Mouse (Mus musculus) stomach, embryonic 15.5 days (tissue): ENCODE data around the gene Kif27. TPM values are rescaled to one million over a fixed set of nuclear protein-coding genes. Genes with fewer than 3 reads are reported as not detected.

Source experiments
- ATAC-seq: fragments of 200-750 bp; cut with Nextera tagmentation; 2 replicates; pipeline ENCODE4 v1.8.0; 2017; ENCODE audit warnings: low read depth, moderate number of reproducible peaks, moderate TSS enrichment; ENCODE audit not compliant: insufficient read depth, low FRiP score
- H3K27ac ChIP-seq: fragments of 300-500 bp; sonication (generic); 2 replicates; pipeline ENCODE4 v1.5.1; 2015; ENCODE audit warnings: mild to moderate bottlenecking, inconsistent platforms
- H3K27me3 ChIP-seq: fragments of 300-500 bp; sonication (generic); replicated peaks from 2 replicates; pipeline ENCODE4 v1.6.1; 2015; ENCODE audit warnings: inconsistent platforms
- H3K36me3 ChIP-seq: fragments of 300-500 bp; sonication (generic); 2 replicates; pipeline ENCODE4 v1.6.1; 2015; ENCODE audit warnings: inconsistent platforms
- H3K4me1 ChIP-seq: fragments of 300-500 bp; sonication (generic); 2 replicates; pipeline ENCODE4 v1.6.1; 2015; ENCODE audit warnings: inconsistent platforms
- H3K4me2 ChIP-seq: fragments of 300-500 bp; sonication (generic); 2 replicates; pipeline ENCODE4 v1.6.1; 2015; ENCODE audit warnings: mild to moderate bottlenecking, inconsistent platforms
- H3K4me3 ChIP-seq: fragments of 300-500 bp; sonication (generic); replicated peaks from 2 replicates; pipeline ENCODE4 v1.5.1; 2015; ENCODE audit warnings: inconsistent platforms
- H3K9ac ChIP-seq: fragments of 300-500 bp; sonication (generic); 2 replicates; pipeline ENCODE4 v1.6.1; 2015; ENCODE audit warnings: inconsistent platforms
- H3K9me3 ChIP-seq: fragments of 300-500 bp; sonication (generic); 2 replicates; pipeline ENCODE4 v1.6.1; 2016; ENCODE audit warnings: inconsistent platforms
- WGBS: fragments of 180-500 bp; shearing (Covaris S2); methylation state at CpG from one replicate; pipeline ENCODE4 v1.1.7; 2015; 5-methylcytosine and 5-hydroxymethylcytosine counted together
- polyA plus RNA-seq: library from polyadenylated mRNA; unstranded; fragments of >200 nt; fragmentation: Nextera tagmentation; extraction: Ambion mirVana; gene quantifications from 2 replicates; pipeline ENCODE4 v1.2.1, GENCODE M21; 2015

Gene Kif27
- polyA plus RNA-seq, 1 experiment from 2014 or later: 0.49 TPM

GRCm38 (mm10) chr13:58352996-58353395 is 5.9 kb downstream of the Kif27 start:
- no peaks in the 10 kb centered on the region for H3K9me3 ChIP-seq
- no peak for ATAC-seq

GRCm38 (mm10) chr13:58350606-58351005 is 8.3 kb downstream of the Kif27 start:
- H3K4me2 ChIP-seq: no peak overlapping the region
- no peaks in the 10 kb centered on the region for H3K4me1 ChIP-seq
- H3K36me3 ChIP-seq: no peaks in the 10 kb centered on the region
- no peak overlapping the region for H3K4me3 ChIP-seq
- no peak overlapping the region for H3K9ac ChIP-seq
- WGBS: 56% methylated on average over 4 of the region's 4 CpGs
- no peaks in the 10 kb centered on the region for H3K9me3 ChIP-seq
- no peaks in the 10 kb centered on the region for H3K27me3 ChIP-seq
- no peak for ATAC-seq
- no peak overlapping the region for H3K27ac ChIP-seq

More at GRCm38 (mm10) chr13:58352996-58353395, 5.9 kb downstream of the Kif27 start:
- Histone ChIP-seq H3K36me3 (no peaks in the 10 kb centered on the region), H3K4me2 (no peak overlapping the region), H3K4me1 (no peaks in the 10 kb centered on the region), H3K27me3 (no peaks in the 10 kb centered on the region), H3K27ac (no peak overlapping the region), H3K4me3 (no peak overlapping the region), H3K9ac (no peak overlapping the region)

GRCm38 (mm10) chr13:58344505-58344904 is 14.4 kb downstream of the Kif27 start:
- Histone ChIP-seq H3K9me3 (no peaks in the 10 kb centered on the region), H3K27me3 (no peaks in the 10 kb centered on the region), H3K4me3 (no peak overlapping the region), H3K9ac (no peak overlapping the region), H3K4me1 (no peaks in the 10 kb centered on the region), H3K36me3 (no peaks in the 10 kb centered on the region), H3K4me2 (no peak overlapping the region), H3K27ac (no peak overlapping the region)
- 83% methylated on average over 9 of the region's 9 CpGs for WGBS
- no peak for ATAC-seq

GRCm38 (mm10) chr13:58337456-58337855 is 21.5 kb downstream of the Kif27 start:
- 80% methylated on average over 12 of the region's 12 CpGs for WGBS
- no peak overlapping the region for H3K27ac ChIP-seq
- H3K36me3 ChIP-seq: no peaks in the 10 kb centered on the region
- no peak overlapping the region for H3K4me2 ChIP-seq
- ATAC-seq: no peak
- no peak overlapping the region for H3K9ac ChIP-seq
- no peaks in the 10 kb centered on the region for H3K9me3 ChIP-seq
- H3K4me1 ChIP-seq: no peaks in the 10 kb centered on the region
- H3K4me3 ChIP-seq: no peak overlapping the region
- no peaks in the 10 kb centered on the region for H3K27me3 ChIP-seq

- no peak overlapping the region for H3K4me2 ChIP-seq
- no peak for ATAC-seq
- no peak overlapping the region for H3K9ac ChIP-seq
- no peak overlapping the region for H3K27ac ChIP-seq
- H3K36me3 ChIP-seq: no peaks in the 10 kb centered on the region
- no peak overlapping the region for H3K4me3 ChIP-seq
- WGBS: 93% methylated on average over 5 of the region's 5 CpGs
- H3K9me3 ChIP-seq: no peaks in the 10 kb centered on the region
- no peaks in the 10 kb centered on the region for H3K27me3 ChIP-seq
- H3K4me1 ChIP-seq: no peaks in the 10 kb centered on the region
Observed at GRCm38 (mm10) chr13:58334116-58334515, 24.8 kb downstream of the Kif27 start.

GRCm38 (mm10) chr13:58317768-58318167 is 41.2 kb downstream of the Kif27 start:
- 48% methylated on average over 2 of the region's 2 CpGs for WGBS
- Histone ChIP-seq H3K4me1 (no peaks in the 10 kb centered on the region), H3K27me3 (no peaks in the 10 kb centered on the region), H3K9ac (no peak overlapping the region), H3K4me3 (no peak overlapping the region), H3K27ac (no peak overlapping the region), H3K36me3 (no peaks in the 10 kb centered on the region), H3K9me3 (no peaks in the 10 kb centered on the region), H3K4me2 (no peak overlapping the region)
- no peak for ATAC-seq

- no peak overlapping the region for H3K4me3 ChIP-seq
- no peaks in the 10 kb centered on the region for H3K27me3 ChIP-seq
- no peaks in the 10 kb centered on the region for H3K9me3 ChIP-seq
- no peak for ATAC-seq
- H3K4me2 ChIP-seq: no peak overlapping the region
- no peaks in the 10 kb centered on the region for H3K36me3 ChIP-seq
- H3K27ac ChIP-seq: no peak overlapping the region
- no peaks in the 10 kb centered on the region for H3K4me1 ChIP-seq
- WGBS: 58% methylated on average over 6 of the region's 6 CpGs
- H3K9ac ChIP-seq: no peak overlapping the region
Observed at GRCm38 (mm10) chr13:58314991-58315390, 43.9 kb downstream of the Kif27 start.

GRCm38 (mm10) chr13:58313758-58314157 is 45.2 kb downstream of the Kif27 start:
- ATAC-seq: no peak
- H3K4me3 ChIP-seq: no peak overlapping the region
- H3K27me3 ChIP-seq: no peaks in the 10 kb centered on the region
- WGBS: 73% methylated on average over 3 of the region's 3 CpGs
- no peaks in the 10 kb centered on the region for H3K4me1 ChIP-seq
- H3K4me2 ChIP-seq: no peak overlapping the region
- no peak overlapping the region for H3K9ac ChIP-seq
- H3K27ac ChIP-seq: no peak overlapping the region
- H3K36me3 ChIP-seq: no peaks in the 10 kb centered on the region
- H3K9me3 ChIP-seq: no peaks in the 10 kb centered on the region

GRCm38 (mm10) chr13:58311351-58311750 is 47.6 kb downstream of the Kif27 start:
- H3K27ac ChIP-seq: no peak overlapping the region

GRCm38 (mm10) chr13:58309499-58309898 is 49.4 kb downstream of the Kif27 start:
- Histone ChIP-seq H3K9ac (no peak overlapping the region), H3K4me1 (no peaks in the 10 kb centered on the region), H3K36me3 (no peaks in the 10 kb centered on the region), H3K27ac (no peak overlapping the region), H3K4me3 (no peak overlapping the region), H3K9me3 (no peaks in the 10 kb centered on the region), H3K4me2 (no peak overlapping the region), H3K27me3 (no peaks in the 10 kb centered on the region)
- 67% methylated on average over 8 of the region's 8 CpGs for WGBS
- no peak for ATAC-seq

More at GRCm38 (mm10) chr13:58311351-58311750, 47.6 kb downstream of the Kif27 start:
- WGBS: 44% methylated on average over 3 of the region's 3 CpGs
- no peak overlapping the region for H3K4me3 ChIP-seq
- no peak for ATAC-seq
- H3K9me3 ChIP-seq: no peaks in the 10 kb centered on the region
- H3K36me3 ChIP-seq: no peaks in the 10 kb centered on the region
- H3K4me1 ChIP-seq: no peaks in the 10 kb centered on the region
- no peak overlapping the region for H3K9ac ChIP-seq
- H3K4me2 ChIP-seq: no peak overlapping the region
- no peaks in the 10 kb centered on the region for H3K27me3 ChIP-seq

GRCm38 (mm10) chr13:58307453-58307852 is 51.5 kb downstream of the Kif27 start:
- Histone ChIP-seq H3K27ac (no peak overlapping the region), H3K4me3 (no peak overlapping the region), H3K4me2 (no peak overlapping the region), H3K9ac (no peak overlapping the region), H3K36me3 (no peaks in the 10 kb centered on the region), H3K4me1 (no peaks in the 10 kb centered on the region), H3K27me3 (no peaks in the 10 kb centered on the region), H3K9me3 (no peaks in the 10 kb centered on the region)
- no peak for ATAC-seq
- whole genome bisulfite sequencing: 88% methylated on average over 5 of the region's 5 CpGs

- Histone ChIP-seq H3K4me3 (no peak overlapping the region), H3K9me3 (no peaks in the 10 kb centered on the region), H3K36me3 (no peaks in the 10 kb centered on the region), H3K27ac (no peak overlapping the region), H3K4me1 (no peaks in the 10 kb centered on the region), H3K27me3 (no peaks in the 10 kb centered on the region), H3K9ac (no peak overlapping the region), H3K4me2 (no peak overlapping the region)
- no peak for ATAC-seq
- 80% methylated on average over 2 of the region's 2 CpGs for WGBS
Observed at GRCm38 (mm10) chr13:58305230-58305629, 53.7 kb downstream of the Kif27 start.

- Histone ChIP-seq H3K36me3 (no peaks in the 10 kb centered on the region), H3K27ac (no peak overlapping the region), H3K9ac (no peak overlapping the region), H3K9me3 (no peaks in the 10 kb centered on the region), H3K27me3 (no peaks in the 10 kb centered on the region), H3K4me2 (no peak overlapping the region), H3K4me3 (no peak overlapping the region), H3K4me1 (no peaks in the 10 kb centered on the region)
- no peak for ATAC-seq
- 67% methylated on average over 9 of the region's 9 CpGs for WGBS
Observed at GRCm38 (mm10) chr13:58302421-58303145, 56.3 kb downstream of the Kif27 start.
